Mouse (Mus musculus) brain, embryonic 14.5 days (tissue): ENCODE results near the gene Ints5. TPM values are rescaled to one million over a fixed set of nuclear protein-coding genes. Genes with fewer than 3 reads are reported as not detected.

ENCODE experiments used
- DNase-seq: peaks from one replicate; pipeline ENCODE4 v3.0.0-alpha.2; 2011; ENCODE audit warnings: low read depth
- CTCF ChIP-seq: fragments of 200-500 bp; IDR thresholded peaks from 2 replicates; pipeline ENCODE4 v1.5.1; 2012; ENCODE audit warnings: inconsistent platforms, mild to moderate bottlenecking, moderate library complexity, borderline replicate concordance; ENCODE audit not compliant: insufficient read depth, insufficient read length; ENCODE audit errors: extremely low read depth
- POLR2A ChIP-seq: fragments of 200-500 bp; IDR thresholded peaks from 2 replicates; pipeline ENCODE4 v1.6.1; 2012; ENCODE audit warnings: mild to moderate bottlenecking, inconsistent platforms, borderline replicate concordance; ENCODE audit not compliant: poor library complexity, insufficient read depth, insufficient read length, severe bottlenecking; ENCODE audit errors: extremely low read depth
- polyA plus RNA-seq: library from polyadenylated mRNA; depleted of rRNA; stranded (reverse); fragments of >200 nt; gene quantifications from 2 replicates; pipeline ENCODE4 v1.2.3, GENCODE M21; 2012

The Ints5 gene
- polyA plus RNA-seq, 1 experiment, result 31.4 TPM

GRCm38 (mm10) chr19:8870838-8871237 lies 22.0 kb upstream of the Ints5 start:
- DNase-seq, result no peak
- TF ChIP-seq POLR2A (no peak), CTCF (no peak)

- TF ChIP-seq POLR2A, result no peak; the same call in 1 of the 2 replicates
- TF ChIP-seq CTCF, result no peak
- DNase-seq, result peak; percentile 99
These were observed 21.3 kb upstream of the Ints5 start, which contains the start of gene Ubxn1 for GRCm38 (mm10) chr19:8871267-8872186. Gene Ubxn1, plus strand, starts transcription at chr19:8871496.

- no peak for DNase-seq
- TF ChIP-seq POLR2A, result no peak
- TF ChIP-seq CTCF, result no peak
These were observed 20.5 kb upstream of the Ints5 start for GRCm38 (mm10) chr19:8872266-8872840.

GRCm38 (mm10) chr19:8875031-8875430 lies 17.8 kb upstream of the Ints5 start:
- no peak for TF ChIP-seq POLR2A
- TF ChIP-seq CTCF, result no peak

GRCm38 (mm10) chr19:8880311-8881033 lies 12.3 kb upstream of the Ints5 start, which contains the start of gene Uqcc3:
Gene Uqcc3, minus strand, starts transcription at chr19:8880923.
- DNase-seq, result peak; percentile 96
- TF ChIP-seq POLR2A (peak; percentile 56; the same call in 1 of the 2 replicates), CTCF (no peak)

More at GRCm38 (mm10) chr19:8875031-8875430, 17.8 kb upstream of the Ints5 start:
- DNase-seq, result no peak

- TF ChIP-seq CTCF, result no peak
- no peak for DNase-seq
These were observed 11.8 kb upstream of the Ints5 start for GRCm38 (mm10) chr19:8881034-8881392.

- DNase-seq, result no peak
- no peak for TF ChIP-seq CTCF
- no peak for TF ChIP-seq POLR2A
These were observed 9.2 kb upstream of the Ints5 start, which contains the start of the genes Lbhd1 and Gm49403 for GRCm38 (mm10) chr19:8883616-8884015. Gene Lbhd1, plus strand, starts transcription at chr19:8883732. Gene Gm49403, plus strand, starts transcription at chr19:8883930.

- no peak for TF ChIP-seq POLR2A
- no peak for TF ChIP-seq CTCF
- no peak for DNase-seq
These were observed 5.8 kb upstream of the Ints5 start for GRCm38 (mm10) chr19:8886916-8887584.

- TF ChIP-seq CTCF, result no peak
- no peak for TF ChIP-seq POLR2A
- DNase-seq, result no peak
These were observed 5.0 kb upstream of the Ints5 start for GRCm38 (mm10) chr19:8887585-8888463.

GRCm38 (mm10) chr19:8888511-8889385 lies 4.1 kb upstream of the Ints5 start, which contains the start of the genes 1810009A15Rik and Gm49416:
Gene 1810009A15Rik, plus strand, starts transcription at chr19:8888853.
Gene Gm49416, plus strand, starts transcription at chr19:8888926.
- DNase-seq, result peak; percentile 99

More at GRCm38 (mm10) chr19:8888511-8889385, 4.1 kb upstream of the Ints5 start, which contains the start of the genes 1810009A15Rik and Gm49416:
- peak; percentile 60; the same call in 1 of the 2 replicates for TF ChIP-seq POLR2A
- TF ChIP-seq CTCF, result no peak
